Mouse (Mus musculus) mature B cell (primary cell): ENCODE data around the gene Nckap1l.

ENCODE experiments used
- in situ Hi-C: fragments of 300-500 bp; cut with MboI; formaldehyde crosslinking; loops from 2 replicates; pipeline ENCODE4 v1.14.3; 2019

Nckap1l gene

GRCm38 (mm10) chr15:103539259-103539658 lies 85.7 kb downstream of the Nckap1l start:
- in situ Hi-C loops = no loop called here

DNA sequence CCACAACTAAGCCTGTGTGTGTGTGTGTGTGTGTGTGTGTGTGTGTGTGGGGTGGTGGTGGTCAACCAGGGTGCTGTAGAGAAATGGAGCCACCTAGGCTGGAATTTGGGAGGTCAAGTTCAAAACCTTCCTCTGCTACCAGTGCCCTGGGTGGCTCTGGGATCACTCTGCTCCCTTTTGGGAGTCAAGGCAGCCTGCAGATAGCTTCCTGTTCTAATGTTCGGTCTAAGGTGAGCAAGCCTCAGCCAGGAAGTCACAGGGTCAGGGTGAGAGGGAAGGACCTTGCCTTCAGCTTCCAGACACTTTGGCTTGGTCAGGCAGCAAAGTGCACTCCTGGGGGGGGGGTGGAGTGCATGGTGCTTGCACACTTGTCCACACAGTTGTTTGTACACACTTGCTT lies 87.1 kb downstream of the Nckap1l start:
- in situ Hi-C loops = no loop called here

DNA sequence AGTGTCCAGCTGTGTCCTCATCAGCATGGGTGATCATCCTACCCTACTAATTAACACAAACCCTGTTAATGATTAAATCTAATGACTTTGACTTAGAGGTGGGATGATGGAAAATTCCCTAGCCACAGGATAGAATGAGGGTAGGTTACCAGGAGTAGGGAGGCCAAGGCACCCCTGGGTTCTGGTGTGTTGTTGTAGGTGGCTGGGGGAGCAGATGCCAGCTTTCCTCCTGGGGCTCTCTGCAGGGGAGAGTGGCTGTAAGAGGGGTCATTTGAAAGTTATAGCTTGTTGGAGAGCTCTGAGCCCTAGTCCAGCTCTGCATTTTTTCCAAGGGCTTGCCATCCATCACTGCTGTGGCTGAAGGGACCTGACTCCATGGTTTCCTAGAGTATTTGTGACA lies 88.9 kb downstream of the Nckap1l start:
- in situ Hi-C loops = no loop called here

DNA sequence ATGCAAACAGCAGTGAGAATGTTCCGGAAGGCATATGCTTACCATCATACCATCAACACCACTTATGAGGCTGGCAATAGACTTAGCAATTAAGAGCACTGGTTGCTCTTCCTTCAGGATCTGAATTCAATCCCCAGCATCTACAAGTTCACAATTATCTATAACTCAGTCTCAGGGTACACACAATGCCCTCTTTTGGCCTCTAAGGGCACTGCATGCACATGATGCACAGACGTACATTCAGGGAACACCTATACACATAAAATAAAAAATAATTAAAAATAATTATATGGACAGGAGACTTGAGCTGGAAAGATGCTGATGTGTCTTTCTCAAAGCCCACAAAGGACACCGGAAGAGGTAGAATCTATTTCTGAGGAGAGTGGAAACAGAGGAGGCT lies 94.4 kb downstream of the Nckap1l start:
- in situ Hi-C loops = no loop called here
